Mouse (Mus musculus): Measurements from ENCODE around the gene Olfr370. TPM values are rescaled to one million over a fixed set of nuclear protein-coding genes. Genes with fewer than 3 reads are reported as not detected.

The Olfr370 gene
- polyA plus RNA-seq, 1 experiment from 2014 or later = not detected

DNA sequence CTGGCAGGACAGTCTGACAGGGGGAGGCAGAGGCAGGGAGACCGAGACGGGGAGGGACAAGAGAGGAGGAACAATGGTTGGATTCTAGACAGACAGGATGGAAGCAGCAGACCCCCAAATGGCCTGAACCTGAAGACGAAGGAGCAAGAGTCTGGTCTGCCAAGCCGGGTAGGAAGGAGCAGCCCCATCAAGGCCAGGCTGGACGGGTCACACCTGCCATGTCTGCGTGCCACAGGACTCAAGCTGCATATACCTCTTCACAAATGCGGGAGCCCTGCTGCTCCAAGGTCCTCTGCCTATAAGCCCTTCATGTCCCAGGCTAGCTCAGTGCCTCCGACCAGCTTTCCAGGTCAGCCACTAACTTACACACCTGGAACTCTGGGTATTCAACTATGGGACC, 44.1 kb downstream of the Olfr370 start:
- ATAC-seq (ENCODE audit: low FRiP score) = no peak
- WGBS = 91% methylated on average over 8 of the region's 8 CpGs
- Histone ChIP-seq H3K27ac (ENCODE audit: low read depth, low read length) (no peak overlapping the region), H3K4me2 (no peak overlapping the region), H3K4me3 (ENCODE audit: low read depth, low read length) (no peak overlapping the region), H3K4me1 (ENCODE audit: control insufficient read depth, insufficient read depth, low read length) (peaks cover 12% of the 10 kb centered on the region), H3K9me3 (ENCODE audit: control insufficient read depth, low read length) (no peaks in the 10 kb centered on the region), H3K27me3 (ENCODE audit: control insufficient read depth, insufficient read depth, low read length) (no peaks in the 10 kb centered on the region), H3K9ac (ENCODE audit: low read length) (no peak overlapping the region), H3K36me3 (ENCODE audit: control insufficient read depth, insufficient read depth, low read length) (no peaks in the 10 kb centered on the region)
- no peak for DNase-seq (ENCODE audit: low spot score, missing footprints)

DNA sequence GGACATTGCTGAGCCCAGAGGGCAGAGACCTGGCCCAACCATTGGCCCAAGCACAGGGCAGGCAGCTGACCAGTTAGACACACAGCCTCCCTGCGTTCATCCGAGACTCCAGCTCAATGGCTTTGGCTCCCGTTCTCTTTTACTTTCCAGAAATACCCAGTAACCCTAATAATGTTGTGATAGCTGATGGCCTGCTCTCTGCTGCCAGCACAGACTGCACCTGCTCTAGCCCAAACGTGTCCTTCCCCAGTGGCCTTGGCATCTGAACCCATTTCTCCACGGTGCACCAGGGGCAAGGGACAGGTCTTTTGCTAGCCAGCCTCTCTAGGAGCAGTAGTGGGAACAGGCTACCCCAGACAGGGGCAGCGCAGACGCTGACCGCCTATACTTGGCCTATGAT, 45.2 kb downstream of the Olfr370 start:
- Histone ChIP-seq H3K36me3 (ENCODE audit: control insufficient read depth, insufficient read depth, low read length) (0 out of 2 replicates have a peak, but pooled peaks cover 2% of the 10 kb centered on the region), H3K4me1 (ENCODE audit: control insufficient read depth, insufficient read depth, low read length) (peaks cover 12% of the 10 kb centered on the region)

DNA sequence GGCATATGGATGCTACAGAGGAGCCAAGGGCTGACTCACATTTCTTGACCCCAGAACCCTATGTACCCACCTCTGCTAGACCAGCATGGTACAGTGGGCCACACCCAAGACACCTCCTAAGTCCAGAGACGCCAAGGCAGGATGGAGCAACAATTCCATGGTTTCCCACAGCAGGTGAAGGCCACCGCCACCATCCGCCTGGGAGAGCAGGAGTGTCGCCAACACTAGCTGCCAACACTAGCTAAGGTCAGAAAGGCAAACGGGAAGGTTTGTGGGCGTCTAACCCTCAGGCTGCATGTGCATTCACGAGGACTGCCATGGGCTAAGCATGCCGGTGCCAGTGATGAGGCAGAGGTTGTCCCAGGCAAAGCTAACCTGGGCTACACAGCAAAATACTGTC, 46.6 kb downstream of the Olfr370 start:
- 88% methylated on average over 8 of the region's 8 CpGs for WGBS
- H3K4me1 ChIP-seq (ENCODE audit: control insufficient read depth, insufficient read depth, low read length) = peaks cover 8% of the 10 kb centered on the region
- H3K9me3 ChIP-seq (ENCODE audit: control insufficient read depth, low read length) = no peaks in the 10 kb centered on the region
- no peak for ATAC-seq (ENCODE audit: low FRiP score)
- DNase-seq (ENCODE audit: low spot score, missing footprints) = no peak
- no peak overlapping the region for H3K9ac ChIP-seq (ENCODE audit: low read length)
- no peaks in the 10 kb centered on the region for H3K27me3 ChIP-seq (ENCODE audit: control insufficient read depth, insufficient read depth, low read length)
- H3K27ac ChIP-seq (ENCODE audit: low read depth, low read length) = no peak overlapping the region
- no peak overlapping the region for H3K4me3 ChIP-seq (ENCODE audit: low read depth, low read length)
- H3K4me2 ChIP-seq = no peak overlapping the region
- H3K36me3 ChIP-seq (ENCODE audit: control insufficient read depth, insufficient read depth, low read length) = 0 out of 2 replicates have a peak, but pooled peaks cover 2% of the 10 kb centered on the region

More for the DNA sequence above, 45.2 kb downstream of the Olfr370 start:
- Histone ChIP-seq H3K4me3 (ENCODE audit: low read depth, low read length) (no peak overlapping the region), H3K9me3 (ENCODE audit: control insufficient read depth, low read length) (no peaks in the 10 kb centered on the region), H3K4me2 (no peak overlapping the region), H3K27ac (ENCODE audit: low read depth, low read length) (no peak overlapping the region; the same call in 1 of the 2 replicates), H3K27me3 (ENCODE audit: control insufficient read depth, insufficient read depth, low read length) (no peaks in the 10 kb centered on the region), H3K9ac (ENCODE audit: low read length) (no peak overlapping the region)
- WGBS = 92% methylated on average over 8 of the region's 8 CpGs
- DNase-seq (ENCODE audit: low spot score, missing footprints) (no peak), ATAC-seq (ENCODE audit: low FRiP score) (no peak)

DNA sequence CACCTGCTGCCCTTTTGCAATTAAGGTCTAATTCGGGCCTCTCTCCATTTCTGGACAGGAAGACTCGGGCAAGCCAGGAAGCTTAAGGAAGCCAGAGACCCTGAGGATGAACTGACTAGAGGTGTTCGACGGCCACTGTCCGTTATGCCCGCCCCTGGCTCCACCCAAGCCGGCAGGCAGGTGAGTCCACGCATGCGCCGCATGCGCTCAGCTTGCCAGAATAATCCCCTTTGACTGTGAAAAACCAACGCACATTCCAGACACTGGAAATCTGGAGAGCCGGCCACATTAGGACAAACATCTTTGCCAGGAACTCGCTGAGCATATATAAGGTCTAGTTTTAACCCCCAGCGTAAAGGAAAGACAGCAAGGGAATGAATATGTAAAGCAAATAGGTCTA, 47.7 kb downstream of the Olfr370 start:
- H3K27me3 ChIP-seq (ENCODE audit: control insufficient read depth, insufficient read depth, low read length) = no peaks in the 10 kb centered on the region
- no peaks in the 10 kb centered on the region for H3K9me3 ChIP-seq (ENCODE audit: control insufficient read depth, low read length)
- no peak overlapping the region for H3K9ac ChIP-seq (ENCODE audit: low read length)
- H3K4me1 ChIP-seq (ENCODE audit: control insufficient read depth, insufficient read depth, low read length) = peaks cover 5% of the 10 kb centered on the region; the same call in 1 of the 2 replicates
- WGBS = 90% methylated on average over 15 of the region's 15 CpGs
- 0 out of 2 replicates have a peak, but pooled peaks cover 2% of the 10 kb centered on the region for H3K36me3 ChIP-seq (ENCODE audit: control insufficient read depth, insufficient read depth, low read length)
- no peak overlapping the region for H3K27ac ChIP-seq (ENCODE audit: low read depth, low read length)
- ATAC-seq (ENCODE audit: low FRiP score) (no peak), DNase-seq (ENCODE audit: low spot score, missing footprints) (no peak)
- no peak overlapping the region for H3K4me2 ChIP-seq
- H3K4me3 ChIP-seq (ENCODE audit: low read depth, low read length) = no peak overlapping the region

DNA sequence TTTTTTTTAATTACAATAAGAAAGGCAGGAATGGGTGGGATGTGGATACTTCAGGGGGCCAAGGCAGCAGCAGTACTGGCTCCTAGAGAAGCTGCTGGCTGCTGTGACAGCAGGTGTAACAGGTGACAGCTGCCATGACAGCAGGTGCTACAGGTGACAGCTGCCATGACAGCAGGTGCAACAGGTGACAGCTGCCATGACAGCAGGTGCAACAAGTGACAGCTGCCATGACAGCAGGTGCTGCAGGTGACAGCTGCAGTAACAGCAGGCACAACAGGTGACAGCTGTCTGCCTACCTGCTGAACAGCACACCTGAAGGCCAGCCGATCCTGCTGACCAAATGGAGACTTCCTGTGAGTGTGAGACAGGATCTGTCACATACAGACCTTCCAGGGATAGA, 49.2 kb downstream of the Olfr370 start:
- DNase-seq (ENCODE audit: low spot score, missing footprints) (no peak), ATAC-seq (ENCODE audit: low FRiP score) (no peak)
- Histone ChIP-seq H3K4me1 (ENCODE audit: control insufficient read depth, insufficient read depth, low read length) (peaks cover 2% of the 10 kb centered on the region; the same call in 1 of the 2 replicates), H3K9ac (ENCODE audit: low read length) (no peak overlapping the region), H3K27me3 (ENCODE audit: control insufficient read depth, insufficient read depth, low read length) (no peaks in the 10 kb centered on the region), H3K36me3 (ENCODE audit: control insufficient read depth, insufficient read depth, low read length) (0 out of 2 replicates have a peak, but pooled peaks cover 2% of the 10 kb centered on the region), H3K27ac (ENCODE audit: low read depth, low read length) (no peak overlapping the region), H3K4me3 (ENCODE audit: low read depth, low read length) (no peak overlapping the region), H3K4me2 (no peak overlapping the region), H3K9me3 (ENCODE audit: control insufficient read depth, low read length) (no peaks in the 10 kb centered on the region)
- 100% methylated on average over 1 of the region's 1 CpGs for WGBS

DNA sequence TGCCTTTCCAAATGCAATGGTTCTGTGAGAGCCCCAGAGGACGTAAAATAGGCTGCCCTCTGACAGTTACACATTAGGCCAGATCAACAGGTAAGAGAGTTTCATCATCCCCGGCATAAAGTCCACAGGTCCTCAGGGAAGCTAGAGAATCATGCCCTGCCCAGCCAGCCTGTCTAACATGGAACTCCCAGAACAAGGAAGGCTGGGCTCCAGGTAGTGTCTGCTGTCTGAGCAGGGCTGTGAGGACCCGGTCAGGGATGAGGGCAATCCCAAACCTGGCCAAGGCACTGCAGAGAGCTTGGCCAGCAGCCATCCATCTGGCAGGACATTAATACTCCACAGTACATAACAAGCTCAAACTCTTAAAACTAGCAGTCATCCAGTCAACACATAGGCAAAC, 49.8 kb downstream of the Olfr370 start:
- Histone ChIP-seq H3K4me3 (ENCODE audit: low read depth, low read length) (no peak overlapping the region), H3K27ac (ENCODE audit: low read depth, low read length) (no peak overlapping the region), H3K4me2 (no peak overlapping the region), H3K9ac (ENCODE audit: low read length) (no peak overlapping the region), H3K9me3 (ENCODE audit: control insufficient read depth, low read length) (no peaks in the 10 kb centered on the region), H3K27me3 (ENCODE audit: control insufficient read depth, insufficient read depth, low read length) (no peaks in the 10 kb centered on the region), H3K36me3 (ENCODE audit: control insufficient read depth, insufficient read depth, low read length) (0 out of 2 replicates have a peak, but pooled peaks cover 2% of the 10 kb centered on the region), H3K4me1 (ENCODE audit: control insufficient read depth, insufficient read depth, low read length) (peaks cover 2% of the 10 kb centered on the region; the same call in 1 of the 2 replicates)
- DNase-seq (ENCODE audit: low spot score, missing footprints) (no peak), ATAC-seq (ENCODE audit: low FRiP score) (no peak)
- WGBS = 83% methylated on average over 3 of the region's 3 CpGs

DNA sequence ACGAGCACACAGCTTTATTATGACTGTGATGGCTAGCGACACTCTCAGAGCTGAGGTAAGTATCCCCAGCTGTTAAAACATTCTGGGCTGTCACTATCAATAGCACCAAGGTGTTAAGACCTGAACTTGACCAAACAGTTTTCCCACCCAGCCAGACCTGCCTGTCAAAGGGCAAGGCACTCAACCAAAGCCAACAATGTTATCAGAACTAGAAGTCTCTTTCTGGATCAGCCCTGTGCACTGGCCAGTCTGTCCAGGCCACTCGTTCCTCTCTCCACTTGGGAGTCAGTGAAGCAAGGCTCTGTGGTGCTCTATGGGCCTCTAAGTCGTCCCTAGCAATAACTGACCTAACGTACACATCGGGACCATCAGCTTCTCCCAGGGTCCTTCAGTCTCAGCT, 52.1 kb downstream of the Olfr370 start:
- ATAC-seq (ENCODE audit: low FRiP score) = no peak
- 0 out of 2 replicates have a peak, but pooled peaks cover 2% of the 10 kb centered on the region for H3K36me3 ChIP-seq (ENCODE audit: control insufficient read depth, insufficient read depth, low read length)
- H3K4me1 ChIP-seq (ENCODE audit: control insufficient read depth, insufficient read depth, low read length) = peaks cover 10% of the 10 kb centered on the region
- H3K27me3 ChIP-seq (ENCODE audit: control insufficient read depth, insufficient read depth, low read length) = no peaks in the 10 kb centered on the region
- no peak overlapping the region for H3K9ac ChIP-seq (ENCODE audit: low read length)
- no peak overlapping the region for H3K4me3 ChIP-seq (ENCODE audit: low read depth, low read length)
- WGBS = 91% methylated on average over 6 of the region's 6 CpGs
- no peak overlapping the region for H3K4me2 ChIP-seq
- H3K27ac ChIP-seq (ENCODE audit: low read depth, low read length) = no peak overlapping the region
- DNase-seq (ENCODE audit: low spot score, missing footprints) = no peak
- no peaks in the 10 kb centered on the region for H3K9me3 ChIP-seq (ENCODE audit: control insufficient read depth, low read length)

DNA sequence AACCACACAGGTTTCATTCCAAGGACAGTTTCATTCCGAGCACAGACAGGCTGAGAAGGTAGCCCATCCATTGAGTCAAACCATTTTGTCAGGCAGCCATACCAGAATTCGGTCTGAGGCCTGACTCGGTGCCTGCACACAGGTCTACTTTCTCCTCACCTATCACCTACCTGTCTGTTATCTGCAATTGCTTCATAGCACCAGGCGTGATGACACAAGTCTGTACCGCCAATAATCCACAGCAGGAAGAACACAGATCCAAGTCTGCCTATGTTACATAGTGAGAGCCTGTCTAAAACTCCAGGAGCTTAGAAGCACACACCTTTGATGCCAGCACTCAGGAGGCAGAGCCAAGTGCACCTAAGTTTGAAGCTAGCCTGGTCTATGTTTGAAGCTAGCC, 53.3 kb downstream of the Olfr370 start:
- Histone ChIP-seq H3K36me3 (ENCODE audit: control insufficient read depth, insufficient read depth, low read length) (0 out of 2 replicates have a peak, but pooled peaks cover 2% of the 10 kb centered on the region), H3K27me3 (ENCODE audit: control insufficient read depth, insufficient read depth, low read length) (no peaks in the 10 kb centered on the region), H3K4me2 (no peak overlapping the region), H3K4me1 (ENCODE audit: control insufficient read depth, insufficient read depth, low read length) (peaks cover 16% of the 10 kb centered on the region), H3K27ac (ENCODE audit: low read depth, low read length) (no peak overlapping the region), H3K4me3 (ENCODE audit: low read depth, low read length) (no peak overlapping the region), H3K9me3 (ENCODE audit: control insufficient read depth, low read length) (no peaks in the 10 kb centered on the region), H3K9ac (ENCODE audit: low read length) (no peak overlapping the region)
- DNase-seq (ENCODE audit: low spot score, missing footprints) (no peak), ATAC-seq (ENCODE audit: low FRiP score) (no peak)
- 92% methylated on average over 5 of the region's 5 CpGs for WGBS

DNA sequence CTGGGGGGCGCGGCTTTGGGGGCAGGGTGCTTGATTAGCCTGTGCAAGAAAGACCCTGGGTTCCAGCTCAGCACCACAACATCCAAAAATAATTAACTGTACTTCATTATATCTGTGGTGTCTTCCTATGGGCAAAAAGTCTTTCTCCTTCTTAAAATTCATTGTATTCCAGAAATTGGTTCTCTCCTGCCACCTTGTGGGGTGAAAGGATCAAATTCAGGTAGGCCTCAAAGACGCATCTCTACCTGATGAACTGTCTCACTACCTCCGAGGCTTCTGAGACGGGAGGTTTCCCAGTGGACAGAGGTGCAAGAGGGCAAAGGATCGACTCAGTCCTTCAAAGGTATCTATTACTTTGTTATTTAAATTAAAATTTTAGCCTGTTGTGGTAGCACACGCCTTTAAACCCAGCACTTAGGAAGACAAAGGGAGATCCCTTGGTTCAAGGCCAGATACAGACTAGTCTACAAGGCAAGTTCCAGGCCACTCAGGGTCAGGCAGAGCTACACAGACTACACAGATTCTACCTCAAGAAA, 55.0 kb downstream of the Olfr370 start:
- WGBS = 85% methylated on average over 7 of the region's 7 CpGs
- Histone ChIP-seq H3K9me3 (ENCODE audit: control insufficient read depth, low read length) (no peaks in the 10 kb centered on the region), H3K27me3 (ENCODE audit: control insufficient read depth, insufficient read depth, low read length) (no peaks in the 10 kb centered on the region), H3K27ac (ENCODE audit: low read depth, low read length) (no peak overlapping the region), H3K9ac (ENCODE audit: low read length) (no peak overlapping the region), H3K4me2 (no peak overlapping the region), H3K4me1 (ENCODE audit: control insufficient read depth, insufficient read depth, low read length) (peaks cover 16% of the 10 kb centered on the region), H3K4me3 (ENCODE audit: low read depth, low read length) (no peak overlapping the region), H3K36me3 (ENCODE audit: control insufficient read depth, insufficient read depth, low read length) (0 out of 2 replicates have a peak, but pooled peaks cover 2% of the 10 kb centered on the region)
- DNase-seq (ENCODE audit: low spot score, missing footprints) (no peak), ATAC-seq (ENCODE audit: low FRiP score) (no peak)
